Mouse (Mus musculus): ENCODE results near the gene Gm37240. TPM values are rescaled to one million over a fixed set of nuclear protein-coding genes. Genes with fewer than 3 reads are reported as not detected.
"Not testable (repeated sequence)": the region's sequence is repeated elsewhere in the genome, so short reads cannot be mapped to it uniquely, and the experiment has no call there.

Gm37240 gene
- polyA plus RNA-seq, 1 experiment from 2014 or later: 1.1 TPM

DNA sequence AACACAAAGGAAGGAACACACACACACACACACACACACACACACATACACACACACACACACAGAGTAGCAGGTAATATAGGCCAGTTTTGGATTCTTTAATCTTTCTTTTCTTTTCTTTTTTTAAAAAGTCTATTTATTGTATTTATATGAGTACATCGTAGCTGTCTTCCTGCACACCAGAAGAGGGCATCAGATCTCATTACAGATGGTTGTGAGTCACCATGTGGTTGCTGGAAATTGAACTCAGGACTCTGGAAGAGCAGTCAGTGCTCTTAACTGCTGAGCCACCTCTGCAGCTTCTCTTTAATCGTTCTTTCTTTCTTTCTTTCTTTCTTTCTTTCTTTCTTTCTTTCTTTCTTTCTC lies 1231.5 kb downstream of the Gm37240 start:
- H3K9me3 ChIP-seq (replicated peaks; ENCODE audit: control insufficient read depth, low read length); H3K4me2 ChIP-seq (ENCODE audit: low read length); DNase-seq (ENCODE audit: low spot score); H3K27ac ChIP-seq (ENCODE audit: low read depth, low read length); ATAC-seq; H3K27me3 ChIP-seq (replicated peaks; ENCODE audit: control insufficient read depth, insufficient read depth, low read length); H3K36me3 ChIP-seq (ENCODE audit: control insufficient read depth, insufficient read depth, low read length); H3K4me3 ChIP-seq (ENCODE audit: low read depth, low read length); H3K9ac ChIP-seq (ENCODE audit: low read length): not testable (repeated sequence)
- peaks cover 16% of the 10 kb centered on the region for H3K4me1 ChIP-seq (ENCODE audit: control insufficient read depth, insufficient read depth, low read length)
- WGBS: 68% methylated on average over 2 of the region's 2 CpGs

DNA sequence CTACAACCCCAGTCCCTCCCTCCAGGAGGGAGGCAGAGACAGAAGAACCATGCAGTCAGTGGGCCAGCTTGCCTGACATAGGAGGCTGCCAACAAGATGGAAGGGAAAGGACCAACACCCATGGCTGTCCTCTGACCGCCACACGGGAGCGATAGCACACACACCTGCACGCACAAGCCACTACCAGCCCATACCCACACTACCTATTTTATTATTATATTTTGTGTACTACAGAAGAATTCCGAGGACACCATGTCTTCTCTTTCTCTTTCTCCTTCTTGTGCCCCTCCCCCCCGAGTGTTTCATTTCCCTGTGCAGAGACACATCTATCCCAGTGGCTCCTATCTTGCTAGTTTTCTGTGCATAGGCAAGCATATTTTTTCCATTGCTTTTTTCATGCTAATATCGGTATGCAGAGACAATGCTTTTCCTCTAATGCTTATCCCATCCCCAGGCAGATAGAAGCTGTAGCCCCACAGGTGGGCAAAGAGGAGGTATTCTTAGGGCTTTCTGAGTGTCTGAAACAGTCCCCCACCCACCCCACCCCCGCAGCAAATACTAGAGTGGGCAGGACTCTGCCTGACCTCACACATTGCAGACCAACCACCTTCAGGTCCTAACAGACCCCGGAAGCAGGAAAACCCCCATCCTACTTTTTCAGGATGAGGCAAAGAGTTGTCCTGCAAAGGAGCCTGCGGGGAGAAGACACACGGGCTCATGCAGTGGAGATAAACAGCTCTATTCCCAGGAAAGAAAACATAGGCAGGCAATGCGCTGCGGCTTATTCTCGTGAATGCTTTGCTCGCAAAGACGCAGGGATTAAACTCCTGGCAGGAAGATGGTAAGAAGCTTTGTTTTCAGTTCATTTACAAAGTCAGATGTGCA lies 1232.2 kb downstream of the Gm37240 start:
- no peak overlapping the region for H3K4me3 ChIP-seq (ENCODE audit: low read depth, low read length)
- H3K4me2 ChIP-seq (ENCODE audit: low read length): peak overlapping the region; percentile 23
- no peaks in the 10 kb centered on the region for H3K36me3 ChIP-seq (ENCODE audit: control insufficient read depth, insufficient read depth, low read length)
- peak; percentile 54; the same call in 1 of the 2 replicates for ATAC-seq
- DNase-seq (ENCODE audit: low spot score): peak; percentile 31
- H3K9me3 ChIP-seq (replicated peaks; ENCODE audit: control insufficient read depth, low read length): no peaks in the 10 kb centered on the region
- 13% methylated on average over 16 of the region's 16 CpGs for WGBS
- no peak overlapping the region for H3K27ac ChIP-seq (ENCODE audit: low read depth, low read length)
- 0 out of 2 replicates have a peak overlapping the region, but pooled peaks have one; percentile 41 for H3K9ac ChIP-seq (ENCODE audit: low read length)
- peaks cover 16% of the 10 kb centered on the region for H3K4me1 ChIP-seq (ENCODE audit: control insufficient read depth, insufficient read depth, low read length)
- H3K27me3 ChIP-seq (replicated peaks; ENCODE audit: control insufficient read depth, insufficient read depth, low read length): no peaks in the 10 kb centered on the region

DNA sequence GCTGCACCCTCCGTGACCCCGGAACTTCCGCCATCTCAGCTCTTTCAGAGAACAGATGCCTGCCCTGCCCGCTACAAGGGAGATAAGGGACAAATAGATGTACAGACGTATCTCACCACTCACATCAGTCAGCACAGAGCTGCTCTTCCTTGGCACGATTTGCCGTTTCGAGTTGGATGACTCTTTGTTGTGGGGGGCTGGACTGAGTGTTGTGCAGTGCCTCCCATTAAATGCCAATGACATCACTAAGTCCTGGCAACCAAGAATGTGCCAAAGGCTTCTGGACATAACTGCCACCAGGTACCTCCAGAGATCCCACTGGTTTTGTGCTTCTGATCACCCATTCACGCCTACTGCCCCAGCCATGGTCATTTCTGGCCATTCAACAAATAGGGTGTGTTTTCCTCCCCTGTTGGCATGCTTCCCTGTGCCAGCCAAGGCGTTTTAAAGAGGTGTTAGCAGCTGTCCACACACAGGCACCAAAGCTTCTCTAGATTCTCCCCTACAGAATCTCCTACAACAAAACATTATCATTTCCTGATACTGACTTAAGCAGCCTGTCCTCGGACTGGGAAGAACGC lies 1233.0 kb downstream of the Gm37240 start:
- Histone ChIP-seq H3K36me3 (ENCODE audit: control insufficient read depth, insufficient read depth, low read length) (no peaks in the 10 kb centered on the region), H3K27ac (ENCODE audit: low read depth, low read length) (no peak overlapping the region), H3K4me2 (ENCODE audit: low read length) (peak overlapping the region; percentile 23), H3K9me3 (replicated peaks; ENCODE audit: control insufficient read depth, low read length) (no peaks in the 10 kb centered on the region), H3K9ac (ENCODE audit: low read length) (no peak overlapping the region), H3K4me1 (ENCODE audit: control insufficient read depth, insufficient read depth, low read length) (peaks cover 16% of the 10 kb centered on the region), H3K27me3 (replicated peaks; ENCODE audit: control insufficient read depth, insufficient read depth, low read length) (no peaks in the 10 kb centered on the region), H3K4me3 (ENCODE audit: low read depth, low read length) (0 out of 2 replicates have a peak overlapping the region, but pooled peaks have one; percentile 3)
- DNase-seq (ENCODE audit: low spot score) (peak; percentile 18), ATAC-seq (peak; percentile 49; the same call in 1 of the 2 replicates)
- 36% methylated on average over 12 of the region's 12 CpGs for WGBS

GRCm38 (mm10) chr3:84653557-84654245 lies 1233.6 kb downstream of the Gm37240 start:
- Histone ChIP-seq H3K9me3 (replicated peaks; ENCODE audit: control insufficient read depth, low read length) (no peaks in the 10 kb centered on the region), H3K36me3 (ENCODE audit: control insufficient read depth, insufficient read depth, low read length) (no peaks in the 10 kb centered on the region), H3K27ac (ENCODE audit: low read depth, low read length) (no peak overlapping the region), H3K9ac (ENCODE audit: low read length) (no peak overlapping the region), H3K27me3 (replicated peaks; ENCODE audit: control insufficient read depth, insufficient read depth, low read length) (no peaks in the 10 kb centered on the region), H3K4me2 (ENCODE audit: low read length) (peak overlapping the region; percentile 23), H3K4me3 (ENCODE audit: low read depth, low read length) (0 out of 2 replicates have a peak overlapping the region, but pooled peaks have one; percentile 3), H3K4me1 (ENCODE audit: control insufficient read depth, insufficient read depth, low read length) (peaks cover 16% of the 10 kb centered on the region)
- 26% methylated on average over 14 of the region's 14 CpGs for WGBS
- peak; percentile 43 for DNase-seq (ENCODE audit: low spot score)
- no peak for ATAC-seq

DNA sequence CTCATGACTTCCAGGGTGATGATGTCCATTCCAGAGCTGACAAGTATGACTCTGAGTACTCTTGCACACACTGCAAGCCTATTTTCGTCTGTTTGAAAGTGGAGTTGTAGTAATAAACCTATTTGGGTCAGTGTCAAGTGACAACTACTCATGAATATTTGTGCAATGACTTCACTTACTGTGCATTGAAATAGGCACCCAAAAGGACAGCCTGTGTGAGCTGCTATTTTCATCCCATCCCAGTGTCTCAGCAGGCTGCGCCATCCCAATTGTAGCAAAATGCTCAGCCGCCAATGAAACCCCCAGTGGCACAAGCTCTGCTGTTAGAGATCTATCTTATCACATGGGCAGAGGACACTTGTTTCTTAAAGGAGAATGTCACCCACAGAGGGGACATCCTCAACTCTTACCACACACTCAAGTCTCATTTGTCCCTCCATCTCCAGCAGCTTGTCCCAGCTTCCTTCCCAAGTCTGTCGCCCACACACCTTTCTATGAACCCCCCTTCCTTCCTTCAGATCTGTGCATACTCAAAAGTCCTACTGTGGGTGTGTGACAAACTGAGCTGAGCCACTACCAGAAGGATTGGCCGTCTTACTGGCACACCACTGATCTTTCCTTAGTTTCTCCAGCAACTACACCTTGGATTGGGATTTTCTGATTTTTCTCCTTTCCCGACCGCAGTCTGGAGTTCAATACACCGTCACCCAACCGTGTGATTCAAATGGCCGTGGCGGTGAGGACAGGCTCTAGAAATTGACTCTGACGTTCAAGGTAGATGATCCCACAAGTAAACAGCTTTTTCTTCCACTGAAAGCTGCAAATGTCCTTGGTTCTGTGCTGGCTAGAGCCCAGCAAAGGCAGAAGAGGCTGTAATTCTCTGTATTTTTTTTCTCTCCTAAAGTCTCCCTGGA lies 1234.4 kb downstream of the Gm37240 start:
- DNase-seq (ENCODE audit: low spot score) (no peak), ATAC-seq (no peak)
- Histone ChIP-seq H3K36me3 (ENCODE audit: control insufficient read depth, insufficient read depth, low read length) (no peaks in the 10 kb centered on the region), H3K27ac (ENCODE audit: low read depth, low read length) (no peak overlapping the region), H3K4me2 (ENCODE audit: low read length) (no peak overlapping the region), H3K9ac (ENCODE audit: low read length) (no peak overlapping the region), H3K4me1 (ENCODE audit: control insufficient read depth, insufficient read depth, low read length) (peaks cover 16% of the 10 kb centered on the region), H3K27me3 (replicated peaks; ENCODE audit: control insufficient read depth, insufficient read depth, low read length) (no peaks in the 10 kb centered on the region), H3K9me3 (replicated peaks; ENCODE audit: control insufficient read depth, low read length) (no peaks in the 10 kb centered on the region), H3K4me3 (ENCODE audit: low read depth, low read length) (no peak overlapping the region)
- 84% methylated on average over 12 of the region's 12 CpGs for WGBS

DNA sequence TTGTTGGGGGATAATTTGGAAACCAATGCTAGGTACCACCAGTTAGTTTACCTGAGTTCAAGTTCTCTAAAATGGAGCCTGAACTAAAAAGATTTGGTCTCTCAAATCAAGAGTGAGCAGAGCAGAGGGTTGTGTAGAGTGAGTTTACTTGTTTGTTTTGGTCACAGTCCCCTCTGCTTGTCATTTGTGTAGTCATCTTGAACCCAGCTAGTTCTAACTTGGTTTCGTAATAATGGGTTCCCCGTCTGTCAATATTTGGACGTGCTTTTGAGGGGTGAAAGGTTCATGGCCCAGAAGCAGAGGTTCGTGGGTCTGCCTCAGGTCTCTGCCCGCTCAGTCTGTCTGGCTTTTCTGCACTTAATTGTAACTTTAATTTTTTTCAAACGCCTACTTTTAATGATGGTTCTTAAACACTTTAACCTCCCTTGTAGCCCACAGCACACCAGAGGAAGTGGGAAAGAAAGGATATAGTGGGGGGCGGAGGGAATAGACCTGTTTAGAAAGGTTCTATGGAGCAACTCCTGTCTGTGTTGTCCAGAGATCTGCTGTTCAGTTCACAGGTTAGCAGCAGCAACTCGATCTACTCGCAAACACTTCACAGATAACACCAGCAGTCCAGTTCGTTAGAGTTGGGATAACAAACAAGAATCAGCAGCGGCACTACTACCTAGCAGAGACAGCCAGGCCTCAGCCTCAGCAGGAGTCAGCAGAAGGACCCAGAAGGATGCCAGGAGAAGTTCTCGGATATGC lies 1237.6 kb downstream of the Gm37240 start:
- H3K27ac ChIP-seq (ENCODE audit: low read depth, low read length): no peak overlapping the region
- ATAC-seq: no peak
- peaks cover 13% of the 10 kb centered on the region for H3K4me1 ChIP-seq (ENCODE audit: control insufficient read depth, insufficient read depth, low read length)
- no peaks in the 10 kb centered on the region for H3K9me3 ChIP-seq (replicated peaks; ENCODE audit: control insufficient read depth, low read length)
- WGBS: 96% methylated on average over 12 of the region's 12 CpGs
- no peak for DNase-seq (ENCODE audit: low spot score)
- H3K4me2 ChIP-seq (ENCODE audit: low read length): no peak overlapping the region
- no peaks in the 10 kb centered on the region for H3K36me3 ChIP-seq (ENCODE audit: control insufficient read depth, insufficient read depth, low read length)
- no peaks in the 10 kb centered on the region for H3K27me3 ChIP-seq (replicated peaks; ENCODE audit: control insufficient read depth, insufficient read depth, low read length)
- H3K4me3 ChIP-seq (ENCODE audit: low read depth, low read length): no peak overlapping the region
- no peak overlapping the region for H3K9ac ChIP-seq (ENCODE audit: low read length)

DNA sequence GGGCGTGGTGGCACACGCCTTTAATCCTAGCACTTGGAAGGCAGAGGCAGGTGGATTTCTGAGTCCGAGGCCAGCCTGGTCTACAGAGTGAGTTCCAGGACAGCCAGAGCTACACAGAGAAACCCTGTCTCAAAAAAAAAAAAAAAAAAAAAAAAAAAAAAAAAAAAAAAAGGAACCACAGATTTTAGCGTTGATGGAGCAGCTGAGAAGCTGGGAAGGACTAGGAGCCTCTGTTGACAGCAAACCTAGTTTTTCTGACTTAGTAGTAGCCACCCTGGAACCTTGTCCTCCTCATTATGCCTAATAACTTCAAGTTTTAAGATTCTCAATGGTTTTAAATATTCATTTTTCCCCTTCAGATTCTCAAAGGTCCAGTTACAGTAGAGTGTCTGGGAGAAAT lies 1239.2 kb downstream of the Gm37240 start:
- H3K4me3 ChIP-seq (ENCODE audit: low read depth, low read length); H3K27me3 ChIP-seq (replicated peaks; ENCODE audit: control insufficient read depth, insufficient read depth, low read length); ATAC-seq; H3K36me3 ChIP-seq (ENCODE audit: control insufficient read depth, insufficient read depth, low read length); H3K9me3 ChIP-seq (replicated peaks; ENCODE audit: control insufficient read depth, low read length); H3K27ac ChIP-seq (ENCODE audit: low read depth, low read length); H3K9ac ChIP-seq (ENCODE audit: low read length); H3K4me1 ChIP-seq (ENCODE audit: control insufficient read depth, insufficient read depth, low read length); DNase-seq (ENCODE audit: low spot score); H3K4me2 ChIP-seq (ENCODE audit: low read length): not testable (repeated sequence)
- WGBS: 85% methylated on average over 4 of the region's 4 CpGs

- H3K9me3 ChIP-seq (replicated peaks; ENCODE audit: control insufficient read depth, low read length): no peaks in the 10 kb centered on the region
- ATAC-seq (no peak), DNase-seq (ENCODE audit: low spot score) (peak; percentile 61)
- H3K27me3 ChIP-seq (replicated peaks; ENCODE audit: control insufficient read depth, insufficient read depth, low read length): no peaks in the 10 kb centered on the region
- H3K4me2 ChIP-seq (ENCODE audit: low read length): no peak overlapping the region
- WGBS: 18% methylated on average over 4 of the region's 4 CpGs
- H3K4me1 ChIP-seq (ENCODE audit: control insufficient read depth, insufficient read depth, low read length): 0 out of 2 replicates have a peak, but pooled peaks cover 4% of the 10 kb centered on the region
- H3K4me3 ChIP-seq (ENCODE audit: low read depth, low read length): no peak overlapping the region
- H3K36me3 ChIP-seq (ENCODE audit: control insufficient read depth, insufficient read depth, low read length): no peaks in the 10 kb centered on the region
- no peak overlapping the region for H3K27ac ChIP-seq (ENCODE audit: low read depth, low read length)
- no peak overlapping the region for H3K9ac ChIP-seq (ENCODE audit: low read length)
Observed at GRCm38 (mm10) chr3:84647616-84648015, 1239.7 kb downstream of the Gm37240 start.
